Mouse (Mus musculus) megakaryocyte, adult 5-6 weeks (primary cell): Measurements from ENCODE around the gene Prkab2. TPM values are rescaled to one million over a fixed set of nuclear protein-coding genes. Genes with fewer than 3 reads are reported as not detected.

Experiments used
- ATAC-seq: 2 replicates; pipeline ENCODE4 v1.8.0; 2016; ENCODE audit warnings: mild to moderate bottlenecking, inconsistent platforms; ENCODE audit not compliant: poor library complexity, severe bottlenecking
- total RNA-seq, 2 experiments: library from RNA; stranded (forward) in 1 of 2; stranded (reverse) in 1 of 2; fragments of 153-499, 151-499 nt in 1 of 2; fragments of 221-1000, 200-1000 nt in 1 of 2; gene quantifications; 2 replicates each; pipeline versions ENCODE4 v1.2.3 to v1.2.4; 2015 to 2017

The Prkab2 gene
- total RNA-seq, 2 experiments from 2014 or later: 6.9 to 12.3 TPM

- ATAC-seq: no peak
Measured at GRCm38 (mm10) chr3:97689289-97689688, 31.3 kb downstream of the Prkab2 start.

DNA sequence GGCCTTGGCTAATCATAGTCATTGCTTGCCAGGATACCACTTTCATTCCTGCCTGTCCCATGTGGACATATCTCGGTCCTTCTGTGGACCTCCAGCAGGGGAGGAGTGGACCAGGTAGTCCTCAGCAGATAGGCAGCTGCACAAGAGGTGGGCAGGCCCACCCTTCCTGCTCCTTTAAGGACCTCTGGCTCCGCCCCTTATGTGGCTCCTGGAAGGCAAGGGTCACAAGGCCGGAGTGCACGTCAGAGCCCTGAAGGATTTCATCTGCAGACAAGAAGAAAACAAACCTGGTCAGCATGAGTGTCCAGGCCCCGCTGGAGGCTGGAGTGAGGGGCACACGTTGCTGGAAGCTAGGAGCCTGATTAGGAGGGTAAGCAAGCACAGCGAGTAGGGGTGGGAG is 32.6 kb downstream of the Prkab2 start:
- no peak for ATAC-seq

- no peak for ATAC-seq
Measured at GRCm38 (mm10) chr3:97691443-97692017, 33.5 kb downstream of the Prkab2 start.

GRCm38 (mm10) chr3:97693806-97694205 is 35.8 kb downstream of the Prkab2 start:
- no peak for ATAC-seq

GRCm38 (mm10) chr3:97696866-97697265 is 38.9 kb downstream of the Prkab2 start:
- ATAC-seq: no peak

GRCm38 (mm10) chr3:97697291-97697690 is 39.3 kb downstream of the Prkab2 start:
- ATAC-seq: no peak

DNA sequence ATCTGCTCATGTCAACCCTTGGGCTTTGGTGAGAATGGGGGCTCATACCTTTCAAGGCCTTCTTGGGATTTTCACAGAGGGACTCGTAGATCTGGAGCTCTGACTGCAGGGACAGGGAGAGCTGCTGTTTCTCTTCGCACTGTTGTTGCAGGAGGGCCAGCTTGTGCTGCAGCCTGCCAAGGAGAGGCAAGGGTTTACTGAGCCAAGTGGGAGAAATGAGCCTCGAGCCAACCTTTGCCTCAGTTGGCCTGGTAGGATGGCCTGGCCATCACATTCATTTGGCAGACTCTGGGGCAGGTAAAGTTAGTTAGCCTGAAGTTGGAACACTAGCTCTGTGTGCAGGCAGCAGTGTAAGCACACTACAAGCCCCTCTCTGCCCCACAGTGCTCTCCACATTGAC is 41.1 kb downstream of the Prkab2 start:
- no peak for ATAC-seq

DNA sequence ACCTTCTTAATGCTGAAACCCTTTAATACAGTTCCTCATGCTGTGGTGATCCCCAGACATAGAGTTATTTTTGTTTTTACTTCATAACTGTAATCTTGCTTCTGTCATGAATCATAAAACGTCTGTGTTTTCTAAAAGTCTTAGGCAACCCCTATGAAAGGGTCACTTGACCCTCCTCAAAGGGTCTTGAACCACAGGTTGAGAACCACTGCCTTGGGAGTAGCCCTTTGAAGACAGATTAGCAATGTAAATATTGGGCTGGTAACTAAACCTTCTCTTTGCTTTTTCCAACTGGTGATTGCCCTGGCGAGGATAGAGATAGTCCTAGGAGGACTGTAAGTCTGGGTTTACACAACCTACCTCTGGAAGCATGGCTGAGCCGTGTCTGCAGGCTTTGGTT is 43.2 kb downstream of the Prkab2 start:
- no peak for ATAC-seq

GRCm38 (mm10) chr3:97702448-97703080 is 44.6 kb downstream of the Prkab2 start:
- no peak for ATAC-seq

GRCm38 (mm10) chr3:97705508-97705907 is 47.5 kb downstream of the Prkab2 start:
- no peak for ATAC-seq

DNA sequence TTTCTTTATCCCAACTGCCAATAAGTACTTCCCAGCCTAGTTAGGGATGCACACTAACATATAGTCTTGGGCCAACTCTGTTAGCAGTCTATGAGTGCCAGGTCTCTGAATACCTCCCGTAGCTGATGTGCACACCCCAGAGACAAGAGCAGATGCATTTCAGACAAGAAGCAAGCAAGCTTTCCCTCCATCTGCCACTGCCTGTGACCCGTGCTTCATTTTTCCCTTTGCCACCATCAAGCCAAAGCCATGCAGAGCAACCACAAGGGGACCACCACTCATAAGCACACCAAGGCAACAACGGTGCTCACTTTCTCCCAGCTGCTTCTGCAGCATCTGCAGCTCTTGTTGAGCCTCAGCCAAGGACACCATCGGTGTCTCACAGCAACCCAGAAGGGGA is 48.6 kb downstream of the Prkab2 start:
- ATAC-seq: no peak

- no peak for ATAC-seq
Measured at GRCm38 (mm10) chr3:97710134-97710533, 52.1 kb downstream of the Prkab2 start.

DNA sequence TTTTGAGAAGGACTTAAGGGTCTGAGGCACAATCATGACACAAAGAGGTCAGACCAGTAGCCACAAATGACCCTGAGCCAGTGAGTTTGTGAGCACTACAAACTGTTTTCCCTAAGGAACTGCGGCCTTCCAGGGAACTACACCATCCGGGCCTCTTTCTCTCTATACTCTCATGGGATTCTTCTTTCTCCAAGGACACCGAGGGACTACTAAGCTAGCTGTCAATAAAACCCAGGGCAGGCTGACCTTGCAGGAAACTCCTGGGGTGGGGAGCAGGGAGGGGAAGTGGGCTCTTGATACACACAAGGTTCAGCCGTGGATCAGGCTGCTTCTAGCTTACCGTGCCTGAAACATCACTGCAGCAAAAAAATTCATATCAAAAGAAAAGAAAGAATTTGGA is 52.9 kb downstream of the Prkab2 start:
- ATAC-seq: no peak

- ATAC-seq: no peak
Measured at GRCm38 (mm10) chr3:97715922-97716321, 57.9 kb downstream of the Prkab2 start.

DNA sequence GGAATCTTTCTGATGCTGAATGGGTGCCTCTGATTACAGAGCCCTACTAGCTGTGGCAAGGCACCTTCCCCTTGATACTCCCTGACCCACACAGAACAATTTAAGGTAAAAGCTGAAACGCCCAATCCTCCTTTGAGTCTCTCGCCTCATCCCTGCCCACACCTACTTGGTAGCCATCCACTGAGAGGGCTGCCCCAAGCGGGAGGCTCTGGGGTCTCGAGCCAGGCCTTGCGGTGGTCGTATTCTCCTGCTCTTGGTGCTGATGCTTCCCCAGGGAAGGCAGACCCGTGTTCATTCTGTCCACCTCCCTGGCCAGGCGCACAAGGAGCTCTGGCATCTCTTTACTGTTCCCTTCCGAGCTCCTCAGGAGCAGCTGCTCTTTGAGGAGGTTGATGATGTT is 61.1 kb downstream of the Prkab2 start:
- no peak for ATAC-seq

Other genes with a start within 250 kb of the Prkab2 start
- gene Olfr1402, start 236.2 kb upstream of the Prkab2 start, total RNA-seq (2015): not detected in 2 replicates
- not detected in 2 replicates for gene Olfr1402, start 236.2 kb upstream of the Prkab2 start, total RNA-seq (2017)
- 7.2 and 10.1 TPM in 2 replicates for gene Chd1l, start 48.0 kb upstream of the Prkab2 start, total RNA-seq (2015)
- gene Chd1l, start 48.0 kb upstream of the Prkab2 start, total RNA-seq (2017): 21.0 and 23.6 TPM in 2 replicates
- 19.5 and 31.4 TPM in 2 replicates for gene Fmo5, start 29.4 kb upstream of the Prkab2 start, total RNA-seq (2015)
- gene Fmo5, start 29.4 kb upstream of the Prkab2 start, total RNA-seq (2017): 10.7 and 12.1 TPM in 2 replicates
- gene Gm17651, start 16.5 kb downstream of the Prkab2 start, total RNA-seq (2015): not detected in 2 replicates
- not detected in 2 replicates for gene Gm17651, start 16.5 kb downstream of the Prkab2 start, total RNA-seq (2017)
- 7.5 and 7.9 TPM in 2 replicates for gene Pde4dip, start 230.5 kb downstream of the Prkab2 start, total RNA-seq (2015)
- gene Pde4dip, start 230.5 kb downstream of the Prkab2 start, total RNA-seq (2017): 10.9 and 14.4 TPM in 2 replicates
- gene Sec22b, start 243.0 kb downstream of the Prkab2 start, total RNA-seq (2015): 83.9 and 98.2 TPM in 2 replicates
- gene Sec22b, start 243.0 kb downstream of the Prkab2 start, total RNA-seq (2017): 51.7 and 69.2 TPM in 2 replicates